Mouse (Mus musculus) liver, adult 2 months (tissue): ENCODE results near the gene Myh6.

Experiments used
- CTCF ChIP-seq: fragments of 200-500 bp; IDR thresholded peaks from 2 replicates; pipeline ENCODE4 v1.5.1; 2011; ENCODE audit warnings: low read depth, low read length, control low read depth
- POLR2A ChIP-seq: fragments of 200-500 bp; IDR thresholded peaks from 2 replicates; pipeline ENCODE4 v1.6.1; 2011; ENCODE audit warnings: low read length, control low read depth; ENCODE audit not compliant: insufficient read depth; ENCODE audit errors: extremely low read depth

DNA sequence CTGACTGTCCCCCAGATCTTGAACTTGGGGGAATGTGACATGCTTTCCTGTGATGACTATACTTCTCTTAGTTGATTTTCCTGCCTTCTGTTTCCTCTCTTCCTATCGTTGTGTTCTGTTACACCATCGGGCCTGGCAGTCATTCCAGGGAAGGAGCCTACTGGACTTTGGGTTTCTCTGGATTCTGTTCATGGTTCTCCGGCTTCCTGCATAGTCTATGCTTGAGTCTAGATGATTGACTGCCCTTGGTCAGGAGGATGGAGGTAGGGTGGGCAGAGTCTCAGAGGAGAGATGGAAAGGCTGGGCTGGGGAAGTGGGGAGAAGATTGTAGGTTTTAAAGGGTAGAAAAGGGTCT, 26.6 kb downstream of the Myh6 start:
- TF ChIP-seq POLR2A (no peak), CTCF (no peak)
